Mouse (Mus musculus) testis, adult 2 months (tissue): ENCODE data around the gene Cpa2.

ENCODE experiments used
- CTCF ChIP-seq: fragments of 200-500 bp; IDR thresholded peaks from 2 replicates; pipeline ENCODE4 v1.5.1; 2012; ENCODE audit warnings: low read depth, mild to moderate bottlenecking, inconsistent platforms, low read length, moderate library complexity; ENCODE audit not compliant: control insufficient read depth, insufficient read depth, insufficient replicate concordance
- POLR2A ChIP-seq: fragments of 200-500 bp; IDR thresholded peaks from 2 replicates; pipeline ENCODE4 v1.6.1; 2012; ENCODE audit warnings: low read depth, mild to moderate bottlenecking, inconsistent platforms, low read length, moderate library complexity; ENCODE audit not compliant: control insufficient read depth

DNA sequence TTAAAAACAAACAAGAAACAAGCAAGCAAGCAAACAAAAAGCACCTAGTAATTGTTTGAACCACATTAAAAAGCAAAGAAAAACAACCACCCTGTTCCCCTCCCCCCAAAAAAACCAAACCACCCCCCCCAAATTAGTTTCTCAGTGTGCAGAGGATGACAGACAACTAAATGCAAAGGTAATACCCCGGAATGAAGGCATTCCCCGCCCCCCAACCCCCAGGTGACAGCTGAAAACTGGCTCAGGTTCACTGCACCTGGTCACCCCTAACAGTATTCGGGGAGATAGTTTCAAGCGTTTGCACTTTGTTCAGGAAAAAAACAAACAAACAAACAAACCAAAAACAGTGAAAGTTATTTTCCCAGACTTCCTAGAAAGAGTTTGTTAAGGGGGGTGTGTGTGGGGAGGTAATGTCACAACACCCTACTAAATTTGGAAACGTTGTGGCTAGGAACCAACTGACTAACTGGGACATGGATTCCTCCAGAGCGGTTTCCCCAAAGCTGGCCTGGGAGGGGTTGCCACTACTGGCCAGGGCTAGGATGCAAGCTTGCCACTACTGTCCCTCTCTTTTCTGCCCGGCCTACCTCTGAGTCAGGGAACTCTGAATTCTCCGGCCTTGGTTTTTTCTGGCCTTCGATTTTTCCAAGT lies 6.4 kb downstream of the Cpa2 start:
- TF ChIP-seq CTCF (no peak), POLR2A (no peak)
